Mouse (Mus musculus) embryonic stem cell, embryonic (primary cell): ENCODE data around the gene Plekha3.

Source experiments
- CTCF ChIA-PET, 4 experiments: fragments of 300-600 bp in 2 of 4; fragments of 350-600 bp in 2 of 4; sonication (Branson Sonifier 250); formaldehyde crosslinking; loops; one replicate each; lab custom pipeline; 2022; ENCODE audit warnings: inconsistent platforms in 2 of 4; lab: Charles Lee
- POLR2A ChIA-PET, 4 experiments: fragments of 300-600 bp in 2 of 4; fragments of 350-600 bp in 2 of 4; sonication (Branson Sonifier 250); formaldehyde crosslinking; loops; one replicate each; lab custom pipeline; 2022; ENCODE audit warnings: antibody characterized with exemption in 4 of 4, inconsistent platforms in 1 of 4; lab: Charles Lee

The Plekha3 gene

GRCm38 (mm10) chr2:76674725-76675427 is at the start of gene Plekha3:
TSS of gene Plekha3 (plus strand) at chr2:76675281.
- CTCF ChIA-PET: interaction anchor here in 2 of 4 experiments (0.6 to 1.0 kb wide), 3 partner anchors 14 to 313 kb away, joined by 3 read pairs; no protein-coding TSS in a partner anchor
- POLR2A ChIA-PET: interaction anchor here in 3 of 4 experiments (0.5 to 2.5 kb wide), 18 partner anchors 8 to 1737 kb away, joined by 3 to 20 read pairs (median 4); partner anchors contain the start of genes Pjvk (in 3 of the 3), Prkra (in 3 of the 3) and Rbm45 (in 1 of the 3)

- POLR2A ChIA-PET: no interaction called here
- CTCF ChIA-PET: no interaction called here
Observed at GRCm38 (mm10) chr2:76630293-76630692, 44.8 kb upstream of the Plekha3 start.

GRCm38 (mm10) chr2:76631600-76631999 is 43.5 kb upstream of the Plekha3 start:
- CTCF ChIA-PET: no interaction called here
- POLR2A ChIA-PET: no interaction called here

GRCm38 (mm10) chr2:76639637-76640036 is 35.4 kb upstream of the Plekha3 start:
- ChIA-PET CTCF (no interaction called here), POLR2A (interaction anchor here in 2 of 4 experiments (1.5 to 1.7 kb wide), 2 partner anchors 8 to 9 kb away, joined by 4 read pairs; partner anchors contain the start of genes Pjvk (in 2 of the 2) and Prkra (in 2 of the 2))

- CTCF ChIA-PET: no interaction called here
- POLR2A ChIA-PET: interaction anchor here in 1 of 4 experiments (1.5 kb wide), 1 partner anchor 31 kb away, joined by 4 read pairs; the partner anchor contains the start of gene Plekha3
Observed at GRCm38 (mm10) chr2:76643801-76644200, 31.3 kb upstream of the Plekha3 start.

- CTCF ChIA-PET: interaction anchor here (0.5 to 2.3 kb wide), 15 partner anchors 8 to 533 kb away, joined by 3 to 11 read pairs (median 4); partner anchors contain the start of gene Rbm45 (in 2 of the 4)
- POLR2A ChIA-PET: interaction anchor here in 3 of 4 experiments (0.5 to 2.4 kb wide), 47 partner anchors 8 to 943 kb away, joined by 3 to 20 read pairs (median 4); partner anchors contain the start of genes Rbm45 (in 3 of the 3), Plekha3 (in 2 of the 3), Agps (in 1 of the 3) and Cyct (in 1 of the 3)
Observed at GRCm38 (mm10) chr2:76647441-76647869, 27.6 kb upstream of the Plekha3 start.

- ChIA-PET POLR2A (interaction anchor here in 3 of 4 experiments (0.5 to 2.4 kb wide), 51 partner anchors 9 to 990 kb away, joined by 3 to 20 read pairs (median 4); partner anchors contain the start of genes Rbm45 (in 3 of the 3), Plekha3 (in 2 of the 3), Agps (in 1 of the 3) and Cyct (in 1 of the 3)), CTCF (interaction anchor here (0.5 to 2.3 kb wide), 18 partner anchors 8 to 696 kb away, joined by 3 to 11 read pairs (median 4); partner anchors contain the start of gene Rbm45 (in 2 of the 4))
Observed at GRCm38 (mm10) chr2:76647883-76648570, 27.1 kb upstream of the Plekha3 start, which contains the start of the genes Prkra and Pjvk. TSS of gene Prkra (minus strand) at chr2:76648015. TSS of gene Pjvk (plus strand) at chr2:76648476.

GRCm38 (mm10) chr2:76648666-76649141 is 26.4 kb upstream of the Plekha3 start:
- CTCF ChIA-PET: interaction anchor here (0.5 to 2.3 kb wide), 10 partner anchors 8 to 695 kb away, joined by 3 to 11 read pairs (median 5); partner anchors contain the start of gene Rbm45 (in 1 of the 4)
- POLR2A ChIA-PET: interaction anchor here in 3 of 4 experiments (0.6 to 2.3 kb wide), 28 partner anchors 9 to 991 kb away, joined by 3 to 20 read pairs (median 4); partner anchors contain the start of genes Rbm45 (in 2 of the 3), Cyct (in 1 of the 3), Fkbp7 (in 1 of the 3) and Nfe2l2 (in 1 of the 3)

- ChIA-PET CTCF (interaction anchor here in 1 of 4 experiments (0.6 kb wide), 1 partner anchor 553 kb away, joined by 4 read pairs; no protein-coding TSS in a partner anchor), POLR2A (no interaction called here)
Observed at GRCm38 (mm10) chr2:76653070-76653469, 22.0 kb upstream of the Plekha3 start.

GRCm38 (mm10) chr2:76654646-76655045 is 20.4 kb upstream of the Plekha3 start:
- CTCF ChIA-PET: no interaction called here

GRCm38 (mm10) chr2:76655444-76655843 is 19.6 kb upstream of the Plekha3 start:
- ChIA-PET POLR2A (interaction anchor here in 3 of 4 experiments (1.1 to 1.6 kb wide), 4 partner anchors 14 to 19 kb away, joined by 3 to 6 read pairs (median 4); partner anchors contain the start of gene Fkbp7 (in 1 of the 3)), CTCF (interaction anchor here (0.6 to 1.6 kb wide), 13 partner anchors 8 to 405 kb away, joined by 3 to 6 read pairs (median 4); partner anchors contain the start of genes Prkra (in 2 of the 4) and Rbm45 (in 1 of the 4))

More at GRCm38 (mm10) chr2:76654646-76655045, 20.4 kb upstream of the Plekha3 start:
- POLR2A ChIA-PET: interaction anchor here in 1 of 4 experiments (0.6 kb wide), 1 partner anchor 186 kb away, joined by 3 read pairs; no protein-coding TSS in a partner anchor

- ChIA-PET POLR2A (interaction anchor here in 3 of 4 experiments (1.1 to 1.6 kb wide), 5 partner anchors 8 to 18 kb away, joined by 3 to 6 read pairs (median 4); partner anchors contain the start of genes Fkbp7 (in 1 of the 3) and Prkra (in 1 of the 3)), CTCF (interaction anchor here (0.6 to 1.6 kb wide), 16 partner anchors 8 to 1500 kb away, joined by 3 to 6 read pairs (median 4); partner anchors contain the start of genes Prkra (in 3 of the 4), Pjvk (in 1 of the 4) and Rbm45 (in 1 of the 4))
Observed at GRCm38 (mm10) chr2:76655982-76656381, 19.1 kb upstream of the Plekha3 start.

- CTCF ChIA-PET: interaction anchor here in 1 of 4 experiments (0.9 to 3.4 kb wide), 2 partner anchors 9 to 11 kb away, joined by 3 to 11 read pairs; partner anchors contain the start of genes Pjvk and Prkra
- POLR2A ChIA-PET: interaction anchor here in 2 of 4 experiments (1.2 to 1.8 kb wide), 2 partner anchors 10 to 11 kb away, joined by 3 to 7 read pairs; partner anchors contain the start of genes Prkra (in 2 of the 2) and Pjvk (in 1 of the 2)
Observed at GRCm38 (mm10) chr2:76658551-76658950, 16.5 kb upstream of the Plekha3 start.

- CTCF ChIA-PET: interaction anchor here in 2 of 4 experiments (0.6 to 3.4 kb wide), 2 partner anchors 12 to 184 kb away, joined by 4 to 11 read pairs; partner anchors contain the start of genes Pjvk (in 1 of the 2) and Prkra (in 1 of the 2)
- POLR2A ChIA-PET: interaction anchor here in 2 of 4 experiments (0.6 to 1.4 kb wide), 7 partner anchors 9 to 574 kb away, joined by 3 to 4 read pairs (median 3); partner anchors contain the start of genes Prkra (in 2 of the 2), Pjvk (in 1 of the 2) and Plekha3 (in 1 of the 2)
Observed at GRCm38 (mm10) chr2:76659419-76659818, 15.7 kb upstream of the Plekha3 start.

GRCm38 (mm10) chr2:76665531-76665930 is 9.6 kb upstream of the Plekha3 start:
- POLR2A ChIA-PET: interaction anchor here in 2 of 4 experiments (0.9 to 1.7 kb wide), 3 partner anchors 8 to 11 kb away, joined by 3 to 9 read pairs (median 7); no protein-coding TSS in a partner anchor
- CTCF ChIA-PET: interaction anchor here in 2 of 4 experiments (0.6 to 1.3 kb wide), 3 partner anchors 8 to 702 kb away, joined by 3 to 4 read pairs (median 3); no protein-coding TSS in a partner anchor

GRCm38 (mm10) chr2:76667200-76667599 is 7.9 kb upstream of the Plekha3 start:
- POLR2A ChIA-PET: no interaction called here
- CTCF ChIA-PET: interaction anchor here in 1 of 4 experiments (0.7 kb wide), 1 partner anchor 11 kb away, joined by 6 read pairs; no protein-coding TSS in a partner anchor
